Mouse (Mus musculus) C2C12 (cell line): Measurements from ENCODE around the gene Olfr70. TPM values are rescaled to one million over a fixed set of nuclear protein-coding genes. Genes with fewer than 3 reads are reported as not detected.

Experiments
- H3K27me3 ChIP-seq: one replicate; pipeline ENCODE4 v1.6.1; 2011; ENCODE audit not compliant: control insufficient read depth, insufficient read depth, insufficient read length
- H3K36me3 ChIP-seq: one replicate; pipeline ENCODE4 v1.6.1; 2011; ENCODE audit not compliant: control insufficient read depth, insufficient read depth
- H3K4me3 ChIP-seq: one replicate; pipeline ENCODE4 v1.5.1; 2011; ENCODE audit warnings: mild to moderate bottlenecking, control low read depth; ENCODE audit not compliant: poor library complexity, insufficient read depth, severe bottlenecking
- H3K79me2 ChIP-seq: one replicate; pipeline ENCODE4 v1.6.1; 2011; ENCODE audit not compliant: control insufficient read depth, insufficient read depth
- H3K79me3 ChIP-seq: one replicate; pipeline ENCODE4 v1.6.1; 2011; ENCODE audit warnings: low read depth, control low read depth
- H3ac ChIP-seq: one replicate; pipeline ENCODE3; 2011; ENCODE audit warnings: low read depth; ENCODE audit not compliant: control insufficient read depth, insufficient read length
- CEBPB ChIP-seq: IDR thresholded peaks from one replicate; pipeline ENCODE4 v1.6.1; 2011; ENCODE audit warnings: low read depth, mild to moderate bottlenecking, control low read depth, moderate library complexity
- CTCF ChIP-seq: IDR thresholded peaks from one replicate; pipeline ENCODE4 v1.5.1; 2011; ENCODE audit not compliant: control insufficient read depth, insufficient read depth, insufficient read length
- FOSL1 ChIP-seq: IDR thresholded peaks from one replicate; pipeline ENCODE4 v1.8.0; 2011; ENCODE audit warnings: mild to moderate bottlenecking, low read length; ENCODE audit not compliant: poor library complexity, insufficient read depth, severe bottlenecking
- MAX ChIP-seq: IDR thresholded peaks from one replicate; pipeline ENCODE4 v1.6.1; 2011; ENCODE audit warnings: mild to moderate bottlenecking, control low read depth
- MYOD1 ChIP-seq: IDR thresholded peaks from one replicate; pipeline ENCODE4 v1.6.1; 2011; ENCODE audit warnings: low read depth; ENCODE audit not compliant: control insufficient read depth, insufficient read length
- MYOG ChIP-seq: IDR thresholded peaks from one replicate; pipeline ENCODE4 v1.6.1; 2011; ENCODE audit not compliant: control insufficient read depth, insufficient read length; ENCODE audit errors: extremely low read depth
- USF1 ChIP-seq: IDR thresholded peaks from one replicate; pipeline ENCODE4 v1.6.1; 2011; ENCODE audit warnings: low read depth, mild to moderate bottlenecking, control low read depth, moderate library complexity
- polyA plus RNA-seq: library from polyadenylated mRNA; unstranded; fragments of >200 nt; fragmentation: generic; extraction: Trizol; gene quantifications from one replicate; pipeline ENCODE4 v1.2.1, GENCODE M21; 2012; ENCODE audit warnings: missing spikeins

Olfr70 gene
- polyA plus RNA-seq, 1 experiment, result not detected

- no peaks in the 10 kb centered on the region for H3K27me3 ChIP-seq
- no peak overlapping the region for H3K4me3 ChIP-seq
- no peaks in the 10 kb centered on the region for H3K79me2 ChIP-seq
- H3K36me3 ChIP-seq, result no peaks in the 10 kb centered on the region
- TF ChIP-seq USF1 (no peak), MYOD1 (peak; percentile 90), FOSL1 (peak; percentile 50)
- no peaks in the 10 kb centered on the region for H3K79me3 ChIP-seq
- peak overlapping the region; percentile 55 for H3ac ChIP-seq
Observed at GRCm38 (mm10) chr4:43728576-43728954, 28.0 kb upstream of the Olfr70 start.

GRCm38 (mm10) chr4:43727718-43728575 lies 27.3 kb upstream of the Olfr70 start:
- TF ChIP-seq MYOG, result no peak
- TF ChIP-seq MAX, result peak; percentile 15
- peak; percentile 82 for TF ChIP-seq MYOD1
- no peak for TF ChIP-seq CEBPB
- peak overlapping the region; percentile 27 for H3ac ChIP-seq

GRCm38 (mm10) chr4:43726995-43727394 lies 26.4 kb upstream of the Olfr70 start, which contains the start of gene Hrct1:
Gene Hrct1, plus strand, starts transcription at chr4:43727188.
- Histone ChIP-seq H3K79me2 (no peaks in the 10 kb centered on the region), H3ac (peak within 1 kb of the TSS; percentile 42)
- TF ChIP-seq MAX, result no peak
- no peak for TF ChIP-seq MYOD1
- no peak for TF ChIP-seq CEBPB
- TF ChIP-seq CTCF, result no peak
- TF ChIP-seq USF1, result no peak
- no peak for TF ChIP-seq MYOG
- no peak for TF ChIP-seq FOSL1

More at GRCm38 (mm10) chr4:43727718-43728575, 27.3 kb upstream of the Olfr70 start:
- Histone ChIP-seq H3K4me3 (no peak overlapping the region), H3K79me2 (no peaks in the 10 kb centered on the region), H3K27me3 (no peaks in the 10 kb centered on the region), H3K79me3 (no peaks in the 10 kb centered on the region), H3K36me3 (no peaks in the 10 kb centered on the region)

GRCm38 (mm10) chr4:43726228-43726993 lies 25.8 kb upstream of the Olfr70 start:
- Histone ChIP-seq H3ac (peak overlapping the region; percentile 5), H3K79me3 (no peaks in the 10 kb centered on the region), H3K79me2 (no peaks in the 10 kb centered on the region), H3K36me3 (no peaks in the 10 kb centered on the region), H3K27me3 (no peaks in the 10 kb centered on the region), H3K4me3 (no peak overlapping the region)
- TF ChIP-seq USF1, result no peak
- no peak for TF ChIP-seq MAX
- TF ChIP-seq CTCF, result no peak
- no peak for TF ChIP-seq CEBPB
- TF ChIP-seq MYOD1, result no peak
- no peak for TF ChIP-seq MYOG
- no peak for TF ChIP-seq FOSL1

More at GRCm38 (mm10) chr4:43726995-43727394, 26.4 kb upstream of the Olfr70 start, which contains the start of gene Hrct1:
- Histone ChIP-seq H3K27me3 (no peaks in the 10 kb centered on the region), H3K36me3 (no peaks in the 10 kb centered on the region), H3K79me3 (no peaks in the 10 kb centered on the region), H3K4me3 (no peak within 1 kb of the TSS)

- Histone ChIP-seq H3K27me3 (no peaks in the 10 kb centered on the region), H3K36me3 (no peaks in the 10 kb centered on the region), H3ac (no peak overlapping the region), H3K4me3 (no peak overlapping the region), H3K79me2 (no peaks in the 10 kb centered on the region), H3K79me3 (no peaks in the 10 kb centered on the region)
- TF ChIP-seq CTCF (peak; percentile 12), FOSL1 (no peak)
Observed at GRCm38 (mm10) chr4:43724764-43725163, 24.2 kb upstream of the Olfr70 start.
